Mouse (Mus musculus) left cerebral cortex, adult 9 months (tissue): ENCODE measurements around the gene Bend3.

Source experiments
- DNase-seq, 2 experiments: peaks; one replicate each; pipeline ENCODE4 v3.0.0; 2022; ENCODE audit warnings: low spot score in 2 of 2

Bend3 gene

DNA sequence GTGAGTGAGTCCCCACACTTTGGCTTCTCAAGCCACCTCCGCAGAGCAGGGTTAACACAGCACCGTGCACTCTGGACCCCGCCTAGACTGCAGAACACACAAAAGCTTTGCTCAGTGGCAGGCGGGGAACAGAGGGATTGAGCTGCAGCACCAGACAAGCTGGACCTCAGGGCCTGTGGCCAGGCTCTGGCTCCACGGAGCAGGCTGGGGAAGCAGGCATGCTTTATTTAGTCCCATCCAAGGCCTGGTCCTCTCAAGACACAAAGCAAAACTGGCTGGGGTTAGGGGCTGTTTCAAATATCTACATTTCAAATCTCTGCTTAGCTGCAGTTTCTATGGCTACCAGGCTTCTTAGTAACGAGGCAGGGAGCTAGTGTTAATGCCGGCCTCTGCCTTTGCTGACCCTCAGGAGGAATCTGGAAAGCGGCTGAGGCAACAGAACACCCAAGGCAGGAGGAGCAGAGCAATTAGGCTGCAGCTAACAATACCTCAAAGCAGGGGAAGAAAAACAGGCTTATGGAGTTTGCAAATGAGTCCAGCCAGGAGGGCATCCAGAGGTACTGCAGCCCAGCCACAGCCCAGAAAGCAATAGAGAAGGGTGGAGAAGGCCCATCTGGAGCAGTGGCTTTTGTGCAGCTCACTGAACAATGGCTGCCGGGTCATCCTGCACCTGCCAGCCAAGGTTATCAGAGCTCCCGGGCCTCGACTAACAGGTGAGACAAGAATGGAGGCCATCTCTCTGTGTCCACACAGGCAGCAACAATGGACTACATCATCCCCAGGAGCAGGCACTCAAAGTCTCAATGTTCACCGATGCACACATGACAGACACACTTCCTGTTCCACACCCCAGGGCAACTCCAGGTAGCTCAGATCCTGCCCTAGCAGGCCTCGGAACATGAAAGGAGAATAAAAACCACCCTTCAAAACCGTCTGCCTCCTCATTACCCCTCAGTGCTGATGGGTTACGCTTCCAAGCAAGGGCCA, 48.9 kb downstream of the Bend3 start:
- DNase-seq, result peak in 1 of 2 experiments; percentile 26

- DNase-seq, result no peak
Observed at GRCm38 (mm10) chr10:43534382-43534781, 55.8 kb downstream of the Bend3 start.

GRCm38 (mm10) chr10:43537652-43538051, 59.0 kb downstream of the Bend3 start:
- DNase-seq, result no peak

- no peak for DNase-seq
Observed at GRCm38 (mm10) chr10:43538831-43539230, 60.2 kb downstream of the Bend3 start.

- DNase-seq, result no peak
Observed at GRCm38 (mm10) chr10:43539746-43540310, 61.2 kb downstream of the Bend3 start.

GRCm38 (mm10) chr10:43540442-43541152, 62.0 kb downstream of the Bend3 start, which contains the start of gene 1700021F05Rik:
1700021F05Rik (minus strand) TSS chr10:43540994.
- peak; percentile 80 to 93 for DNase-seq

DNA sequence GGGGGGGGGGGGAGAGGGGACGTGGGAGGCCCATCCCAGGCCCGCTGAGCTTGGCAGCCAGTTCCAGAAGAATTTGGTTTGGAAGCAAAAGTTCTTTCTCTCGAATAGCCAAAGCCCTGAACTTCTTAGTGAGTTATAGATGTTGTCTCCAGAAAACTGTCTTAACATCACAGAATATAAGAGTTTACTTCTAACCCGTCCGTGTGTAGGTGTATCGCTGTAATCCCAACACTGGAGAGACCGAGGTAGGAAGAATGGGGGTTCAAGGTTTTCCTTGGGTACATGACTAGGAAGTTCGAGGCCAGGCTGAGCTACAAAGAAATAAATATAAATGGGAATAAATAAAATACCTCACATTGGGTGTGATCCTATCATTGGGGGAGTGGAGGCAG, 62.5 kb downstream of the Bend3 start:
- no peak for DNase-seq

DNA sequence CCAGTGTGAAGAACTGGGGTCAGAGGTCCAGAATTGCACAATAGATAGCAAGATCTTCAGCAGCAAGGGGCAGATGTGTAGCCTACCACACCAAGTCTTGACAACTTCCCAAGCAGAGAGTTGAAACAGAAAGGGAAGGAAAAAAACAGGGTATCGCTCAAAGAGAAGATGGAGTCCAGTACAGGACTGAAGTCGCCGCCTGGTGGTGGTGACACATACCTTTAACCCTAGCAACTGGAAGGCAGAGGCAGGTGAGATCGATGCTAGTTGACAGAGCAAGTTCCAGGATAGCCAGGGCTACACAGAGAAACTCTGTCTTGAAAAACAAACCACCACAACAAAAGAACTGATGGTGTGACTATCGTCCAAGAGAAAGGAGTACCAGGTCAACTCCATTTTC, 70.8 kb downstream of the Bend3 start:
- DNase-seq, result no peak

- no peak for DNase-seq
Observed at GRCm38 (mm10) chr10:43550923-43551322, 72.3 kb downstream of the Bend3 start.

DNA sequence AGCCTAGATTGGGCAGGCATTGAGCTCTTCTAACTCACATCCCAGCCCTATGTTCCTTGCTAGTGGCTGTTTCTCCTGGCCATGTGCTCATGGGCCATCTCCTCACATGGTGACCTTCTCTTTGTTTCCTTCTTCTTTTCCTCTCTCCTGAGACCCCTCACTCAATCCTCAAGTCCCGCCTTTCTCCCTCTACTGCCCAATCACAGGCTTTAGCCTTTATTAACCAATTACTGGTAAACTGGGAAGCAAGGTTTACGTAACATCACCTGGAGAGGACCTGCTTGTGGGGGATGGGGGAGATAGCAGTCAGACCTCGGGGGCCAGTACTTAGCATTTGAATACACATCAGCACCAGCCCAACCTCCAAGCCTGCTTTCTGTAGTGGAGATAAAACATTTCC, 72.8 kb downstream of the Bend3 start:
- DNase-seq, result no peak

DNA sequence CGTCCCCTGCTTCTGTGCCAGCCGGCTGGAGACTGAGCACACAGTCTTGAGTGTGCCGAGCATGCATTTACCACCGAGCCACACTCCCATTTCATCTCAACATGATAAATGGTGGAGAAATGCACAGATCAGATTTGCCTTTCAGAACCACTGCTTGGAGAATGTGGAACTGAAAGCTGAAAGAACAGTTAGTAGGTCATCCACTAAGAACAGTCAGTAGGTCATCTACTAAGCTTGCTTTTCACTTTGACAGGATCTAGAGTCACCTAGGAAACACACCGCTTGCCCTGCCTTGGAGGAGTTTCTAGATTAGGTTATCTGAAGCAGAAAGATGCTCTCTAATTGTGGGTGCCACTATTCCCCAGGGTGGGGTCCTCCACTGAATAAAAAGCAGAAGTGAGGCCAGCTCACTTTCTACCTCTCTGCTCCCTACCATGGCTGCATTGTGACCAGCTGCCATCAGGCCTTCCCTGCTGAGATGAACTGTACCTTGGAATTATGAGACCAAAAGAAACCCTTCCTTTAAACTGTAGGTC, 79.1 kb downstream of the Bend3 start:
- DNase-seq, result no peak

GRCm38 (mm10) chr10:43559313-43559712, 80.7 kb downstream of the Bend3 start:
- no peak for DNase-seq

DNA sequence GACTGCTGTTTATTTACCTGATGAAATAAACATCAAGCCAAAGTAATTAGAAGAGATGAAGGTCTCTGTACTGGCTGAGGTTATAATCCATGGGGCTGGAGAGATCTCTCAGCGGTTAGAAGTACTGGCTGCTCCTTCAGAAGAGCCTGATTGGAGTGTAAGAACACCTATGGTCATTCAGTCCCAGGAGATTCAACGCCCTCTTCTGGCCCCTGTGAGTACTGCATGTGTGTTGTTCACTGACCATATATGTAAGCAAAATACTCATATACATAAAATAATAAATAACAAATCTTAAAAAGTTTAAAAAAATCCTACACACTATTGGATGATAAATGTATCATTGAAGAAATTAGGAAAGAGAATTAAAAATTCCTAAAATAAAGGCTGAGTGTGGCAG, 82.1 kb downstream of the Bend3 start:
- no peak for DNase-seq

DNA sequence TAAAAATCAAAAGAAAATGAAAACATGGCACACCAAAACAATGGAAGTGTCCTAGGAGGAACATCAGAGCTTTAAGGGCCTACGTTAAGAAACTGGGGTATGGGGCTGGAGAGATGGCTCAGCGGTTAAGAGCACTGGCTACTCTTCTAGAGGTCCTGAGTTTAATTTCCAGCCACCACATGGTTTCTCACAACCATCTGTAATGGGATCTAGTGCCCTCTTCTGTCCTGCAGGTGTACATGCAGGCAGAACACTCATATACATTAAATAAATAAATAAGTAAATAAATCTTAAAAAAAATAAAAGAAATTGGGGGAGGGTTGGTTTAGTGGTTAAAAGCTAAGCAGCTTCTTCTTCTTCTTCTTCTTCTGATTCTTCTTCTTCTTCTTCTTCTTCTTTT, 82.7 kb downstream of the Bend3 start:
- no peak for DNase-seq
